Mouse (Mus musculus): ENCODE results near the gene Kdm1a.

Gene Kdm1a

DNA sequence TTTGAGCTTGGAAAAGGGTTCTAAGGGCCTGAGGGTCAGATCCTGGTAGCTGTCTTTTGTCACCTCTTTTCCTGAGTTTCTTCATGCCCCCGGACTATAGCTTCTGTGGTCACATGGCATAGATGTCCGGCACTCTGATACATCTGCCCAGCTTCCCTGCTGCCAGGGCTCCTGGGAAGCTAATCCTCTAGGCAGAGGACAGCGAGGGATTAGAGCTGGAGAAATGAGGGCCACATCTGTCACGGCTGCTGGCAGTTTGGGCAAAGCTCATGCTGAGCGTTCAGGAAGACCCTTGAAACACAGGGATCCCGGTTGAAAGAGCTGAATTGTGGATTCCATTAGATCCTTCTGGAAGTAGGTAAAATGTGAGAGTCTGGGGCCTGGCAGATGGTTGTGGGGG is 19.9 kb upstream of the Kdm1a start, which contains the start of gene Lactbl1:
Gene Lactbl1, plus strand, starts transcription at position 234 of the 400 bp plus-strand sequence.
- H3K36me3 ChIP-seq (ENCODE audit: control insufficient read depth, insufficient read depth, low read length, poor library complexity, severe bottlenecking) = no peaks in the 10 kb centered on the region
- no peak for DNase-seq (ENCODE audit: low read depth, low spot score)
- H3K27me3 ChIP-seq (ENCODE audit: control insufficient read depth, insufficient read depth, low read length, poor library complexity, severe bottlenecking) = no peaks in the 10 kb centered on the region

DNA sequence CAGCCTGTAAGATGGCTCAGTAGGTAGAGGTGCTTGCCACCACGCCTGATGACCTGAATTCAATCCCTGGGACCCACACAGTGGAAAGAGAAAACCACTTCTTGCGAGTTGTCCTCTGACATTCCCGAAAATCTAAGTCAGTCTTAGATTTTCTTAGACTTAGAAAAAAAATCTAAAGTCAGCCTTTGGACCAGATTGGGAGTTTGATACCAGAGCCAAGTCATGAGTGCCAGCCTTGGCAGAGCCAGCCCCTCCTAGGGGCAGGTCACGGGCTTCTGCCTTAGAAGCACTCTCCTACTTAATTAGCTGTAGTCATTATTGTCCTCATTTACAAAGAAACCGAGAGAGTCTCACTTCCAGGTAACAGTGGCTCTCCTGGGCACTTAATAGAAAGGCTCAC is 19.4 kb upstream of the Kdm1a start:
- Histone ChIP-seq H3K36me3 (ENCODE audit: control insufficient read depth, insufficient read depth, low read length, poor library complexity, severe bottlenecking) (no peaks in the 10 kb centered on the region), H3K27me3 (ENCODE audit: control insufficient read depth, insufficient read depth, low read length, poor library complexity, severe bottlenecking) (no peaks in the 10 kb centered on the region)
- DNase-seq (ENCODE audit: low read depth, low spot score) = no peak

DNA sequence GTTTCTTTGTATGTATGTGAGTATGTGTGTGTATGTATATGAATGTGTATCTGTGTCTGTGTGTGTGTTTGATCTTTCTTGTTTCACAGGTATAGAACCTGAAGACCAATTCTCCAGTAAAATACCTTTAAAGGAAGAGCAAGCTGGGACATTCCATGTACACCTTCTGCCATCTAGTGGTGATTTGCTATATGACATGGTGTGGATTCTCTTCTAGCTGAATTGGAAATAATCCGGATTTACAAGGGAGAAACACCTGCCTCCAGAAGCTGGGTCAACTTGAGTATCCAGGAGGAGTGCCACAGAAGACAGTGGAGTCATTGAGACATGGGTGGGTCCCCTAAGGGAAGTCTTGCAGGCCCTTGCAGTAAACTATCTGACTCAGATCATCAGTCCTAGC is 18.8 kb upstream of the Kdm1a start:
- no peaks in the 10 kb centered on the region for H3K27me3 ChIP-seq (ENCODE audit: control insufficient read depth, insufficient read depth, low read length, poor library complexity, severe bottlenecking)
- no peaks in the 10 kb centered on the region for H3K36me3 ChIP-seq (ENCODE audit: control insufficient read depth, insufficient read depth, low read length, poor library complexity, severe bottlenecking)
- peak; percentile 77 for DNase-seq (ENCODE audit: low read depth, low spot score)

DNA sequence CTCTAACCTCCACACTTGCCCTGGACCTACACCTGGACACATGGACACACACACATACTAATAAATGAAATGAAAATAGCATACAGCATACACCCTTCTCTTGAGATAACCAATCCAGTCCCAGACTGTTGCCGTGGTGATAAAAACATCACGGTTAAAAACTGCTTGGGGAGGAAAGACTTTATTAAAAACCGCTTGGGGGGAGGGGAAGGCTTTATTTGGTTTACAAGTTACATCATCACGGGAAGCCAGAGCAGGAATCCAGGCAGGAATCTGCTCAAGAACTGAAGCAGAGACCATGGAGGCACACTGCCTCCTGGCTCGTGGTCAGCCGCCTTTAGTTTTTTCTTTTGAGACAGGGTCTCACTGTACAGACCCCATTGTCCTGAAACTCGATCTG is 11.1 kb upstream of the Kdm1a start:
- no peak for DNase-seq (ENCODE audit: low read depth, low spot score)
- Histone ChIP-seq H3K27me3 (ENCODE audit: control insufficient read depth, insufficient read depth, low read length, poor library complexity, severe bottlenecking) (no peaks in the 10 kb centered on the region), H3K36me3 (ENCODE audit: control insufficient read depth, insufficient read depth, low read length, poor library complexity, severe bottlenecking) (no peaks in the 10 kb centered on the region)

DNA sequence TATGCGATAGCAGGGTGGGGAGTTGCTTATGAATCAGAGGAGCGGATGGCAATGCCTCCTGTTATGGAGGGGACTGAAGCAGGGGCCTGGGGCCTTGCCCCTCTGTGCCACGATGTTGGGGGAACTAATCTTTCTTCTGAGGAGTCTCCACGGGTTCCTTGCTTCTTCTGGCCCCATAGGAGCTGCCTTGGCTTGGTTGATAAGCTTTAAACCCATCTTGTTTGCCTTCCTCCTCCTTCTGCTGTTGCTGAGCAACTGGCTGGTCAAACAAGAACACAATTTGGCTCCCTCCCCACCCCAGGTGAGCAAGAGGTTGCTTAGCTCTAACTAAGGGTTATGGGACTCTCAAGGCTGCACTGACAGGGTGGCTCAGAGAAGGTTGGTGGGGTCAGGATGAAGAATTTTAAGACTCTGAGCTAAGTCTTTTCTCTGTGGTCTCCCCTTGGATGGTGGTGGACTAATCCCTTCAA is 7.9 kb upstream of the Kdm1a start, which contains the start of gene Tex46:
Gene Tex46, plus strand, starts transcription at position 51 of the 470 bp plus-strand sequence.
- no peaks in the 10 kb centered on the region for H3K27me3 ChIP-seq (ENCODE audit: control insufficient read depth, insufficient read depth, low read length, poor library complexity, severe bottlenecking)

DNA sequence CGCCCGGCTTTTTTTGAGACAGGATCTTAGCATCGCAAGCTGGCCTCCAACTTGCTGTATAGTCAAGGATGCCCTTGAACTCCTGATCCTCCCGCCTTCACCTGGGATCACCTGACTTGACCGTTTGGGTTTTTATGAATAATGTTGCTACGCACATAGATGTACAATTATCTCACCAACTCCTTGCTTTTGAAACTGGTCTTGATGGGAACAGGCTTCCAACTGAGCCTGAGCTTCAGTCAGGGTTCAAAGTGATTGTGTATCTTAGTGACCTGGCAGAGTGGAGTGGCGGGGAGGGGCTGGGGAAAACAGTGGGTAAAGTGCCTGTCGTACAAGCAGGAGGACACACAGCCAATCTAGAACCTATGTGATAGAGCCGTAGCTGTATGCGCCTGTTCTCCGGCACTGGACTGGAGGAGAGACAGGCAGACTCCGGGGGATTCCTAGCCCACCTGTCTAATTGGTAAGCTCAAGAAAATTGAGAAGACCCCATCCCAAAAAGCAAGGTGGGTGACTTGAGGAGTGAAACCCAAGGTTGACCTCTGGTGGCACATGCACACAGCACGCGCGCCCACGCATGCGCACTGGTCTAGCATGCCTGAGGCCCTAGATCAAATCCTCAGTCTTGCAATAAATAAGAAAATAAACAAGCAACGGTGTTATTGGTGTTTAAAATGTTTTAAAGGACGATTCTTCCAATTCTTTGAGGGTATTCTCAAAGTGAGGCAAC is 3.4 kb upstream of the Kdm1a start:
- H3K27me3 ChIP-seq (ENCODE audit: control insufficient read depth, insufficient read depth, low read length, poor library complexity, severe bottlenecking) = no peaks in the 10 kb centered on the region
- H3K36me3 ChIP-seq (ENCODE audit: control insufficient read depth, insufficient read depth, low read length, poor library complexity, severe bottlenecking) = no peaks in the 10 kb centered on the region
- DNase-seq (ENCODE audit: low read depth, low spot score) = no peak

More for the DNA sequence above, 7.9 kb upstream of the Kdm1a start, which contains the start of gene Tex46:
- H3K36me3 ChIP-seq (ENCODE audit: control insufficient read depth, insufficient read depth, low read length, poor library complexity, severe bottlenecking) = no peaks in the 10 kb centered on the region
- DNase-seq (ENCODE audit: low read depth, low spot score) = no peak

DNA sequence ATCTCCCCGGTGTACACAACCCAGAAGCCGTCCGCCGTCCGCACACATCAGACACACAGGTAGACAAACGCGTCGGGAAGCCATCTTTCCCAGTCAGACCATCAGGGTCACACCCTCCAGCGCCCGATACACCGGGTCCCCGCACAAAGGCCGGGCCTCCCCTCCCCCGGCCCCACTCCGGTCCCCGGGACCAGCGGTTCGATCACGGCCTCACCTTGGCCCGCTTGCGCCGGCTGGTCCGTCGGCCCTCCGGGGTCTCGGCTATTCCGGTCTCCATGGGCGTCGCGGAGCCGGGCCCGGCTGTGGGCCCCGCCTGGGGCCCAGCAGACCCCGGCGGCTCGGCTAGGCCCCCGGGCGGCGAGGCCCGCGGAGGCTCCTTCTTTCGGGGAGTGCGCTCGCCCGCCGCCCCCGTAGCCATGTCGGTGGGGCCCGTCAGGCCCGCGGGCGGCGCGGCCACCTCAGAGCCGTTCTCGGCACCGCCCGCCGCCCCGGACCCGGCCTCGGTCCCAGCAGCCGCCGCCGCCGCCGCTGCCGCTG is 437 bp downstream of the Kdm1a start:
- Histone ChIP-seq H3K27me3 (ENCODE audit: control insufficient read depth, insufficient read depth, low read length, poor library complexity, severe bottlenecking) (no peaks in the 10 kb centered on the region), H3K36me3 (ENCODE audit: control insufficient read depth, insufficient read depth, low read length, poor library complexity, severe bottlenecking) (no peaks in the 10 kb centered on the region)
- peak; percentile 50 for DNase-seq (ENCODE audit: low read depth, low spot score)

DNA sequence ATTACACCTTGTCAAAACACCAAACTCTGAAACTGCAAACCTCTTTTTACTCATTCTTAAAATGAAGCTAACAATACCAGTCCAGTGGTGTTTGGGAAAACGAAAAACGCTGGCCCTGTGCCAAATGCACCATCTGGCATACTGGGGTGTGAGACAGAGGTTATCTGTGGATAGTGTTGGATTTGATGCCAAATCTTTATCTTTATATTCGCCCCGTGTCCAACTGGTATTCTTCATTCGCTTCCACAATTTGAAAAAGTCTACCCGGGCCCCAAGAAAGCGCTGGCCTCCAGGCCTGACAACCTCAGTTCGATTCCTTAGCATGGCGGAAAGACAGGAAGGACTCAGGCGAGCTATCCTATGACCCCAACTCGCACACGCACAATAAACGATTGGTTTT is 1.0 kb downstream of the Kdm1a start:
- no peaks in the 10 kb centered on the region for H3K27me3 ChIP-seq (ENCODE audit: control insufficient read depth, insufficient read depth, low read length, poor library complexity, severe bottlenecking)
- H3K36me3 ChIP-seq (ENCODE audit: control insufficient read depth, insufficient read depth, low read length, poor library complexity, severe bottlenecking) = no peaks in the 10 kb centered on the region
- peak; percentile 20 for DNase-seq (ENCODE audit: low read depth, low spot score)

DNA sequence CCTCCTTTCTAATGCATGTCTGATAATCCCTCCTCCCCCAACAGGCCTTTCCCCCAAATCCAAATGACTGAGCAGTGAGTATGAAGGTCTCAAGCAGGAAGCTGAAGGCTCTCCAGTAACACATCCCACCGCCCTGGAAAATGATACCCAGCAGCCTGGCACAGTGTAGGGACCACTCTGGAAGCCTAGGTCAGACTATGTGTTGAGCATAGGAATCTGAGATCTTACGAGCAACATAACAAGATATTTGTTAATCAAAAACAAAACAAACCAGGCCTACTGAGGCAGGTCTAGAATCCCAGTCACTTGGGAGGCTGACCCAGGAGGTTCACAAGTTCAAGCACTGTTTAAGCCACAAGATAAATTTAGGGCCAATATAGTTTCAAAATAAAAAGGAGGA is 2.0 kb downstream of the Kdm1a start:
- no peak for DNase-seq (ENCODE audit: low read depth, low spot score)
- no peaks in the 10 kb centered on the region for H3K36me3 ChIP-seq (ENCODE audit: control insufficient read depth, insufficient read depth, low read length, poor library complexity, severe bottlenecking)
- no peaks in the 10 kb centered on the region for H3K27me3 ChIP-seq (ENCODE audit: control insufficient read depth, insufficient read depth, low read length, poor library complexity, severe bottlenecking)

DNA sequence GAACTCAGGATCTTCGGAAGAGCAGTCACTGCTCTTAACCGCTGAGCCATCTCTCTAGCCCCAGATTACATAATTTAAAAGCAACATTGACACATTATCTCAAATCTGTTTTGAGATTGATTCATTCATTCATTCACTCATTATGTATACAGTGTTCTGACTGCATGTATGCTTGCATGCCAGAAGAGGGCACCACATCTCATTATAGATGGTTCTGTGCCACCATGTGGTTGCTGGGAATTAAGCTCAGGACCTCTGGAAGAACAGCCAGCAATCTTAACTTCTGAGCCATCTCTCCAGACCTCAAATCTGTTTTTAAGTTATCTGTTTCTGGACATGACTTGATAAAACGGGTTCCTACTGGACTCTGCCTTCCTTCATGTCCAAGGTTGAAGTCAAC is 2.7 kb downstream of the Kdm1a start:
- peak; percentile 16 for DNase-seq (ENCODE audit: low read depth, low spot score)
- Histone ChIP-seq H3K36me3 (ENCODE audit: control insufficient read depth, insufficient read depth, low read length, poor library complexity, severe bottlenecking) (no peaks in the 10 kb centered on the region), H3K27me3 (ENCODE audit: control insufficient read depth, insufficient read depth, low read length, poor library complexity, severe bottlenecking) (no peaks in the 10 kb centered on the region)

DNA sequence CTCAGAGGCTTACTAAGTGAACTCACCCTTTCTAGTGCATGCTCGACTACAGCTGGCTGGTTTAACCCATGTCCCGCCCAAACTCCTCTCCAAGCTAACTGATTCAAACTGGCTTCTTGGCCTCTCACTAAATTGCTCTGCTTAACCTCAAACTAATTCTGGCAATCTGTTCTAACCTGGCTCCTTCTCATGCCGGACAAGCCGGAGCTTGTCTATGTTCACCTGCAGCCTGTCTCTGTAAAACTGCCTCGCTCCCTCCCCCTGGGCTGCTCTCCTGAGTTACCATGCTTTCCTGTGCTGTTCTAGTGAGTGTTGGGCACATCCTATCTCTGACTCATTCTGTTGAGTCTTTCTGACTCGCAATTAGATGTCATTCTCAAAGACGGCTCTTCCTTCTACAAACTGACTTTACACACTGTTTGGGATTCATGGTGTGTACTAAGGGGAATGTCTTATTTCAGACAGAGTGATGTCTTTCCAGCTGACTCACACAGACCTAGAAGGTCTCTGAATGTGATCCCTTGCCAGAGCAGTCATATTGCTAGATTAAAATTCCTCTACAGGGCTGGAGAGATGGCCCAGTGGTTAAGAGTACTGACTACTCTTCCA is 4.2 kb downstream of the Kdm1a start:
- no peak for DNase-seq (ENCODE audit: low read depth, low spot score)
- Histone ChIP-seq H3K27me3 (ENCODE audit: control insufficient read depth, insufficient read depth, low read length, poor library complexity, severe bottlenecking) (no peaks in the 10 kb centered on the region), H3K36me3 (ENCODE audit: control insufficient read depth, insufficient read depth, low read length, poor library complexity, severe bottlenecking) (no peaks in the 10 kb centered on the region)

DNA sequence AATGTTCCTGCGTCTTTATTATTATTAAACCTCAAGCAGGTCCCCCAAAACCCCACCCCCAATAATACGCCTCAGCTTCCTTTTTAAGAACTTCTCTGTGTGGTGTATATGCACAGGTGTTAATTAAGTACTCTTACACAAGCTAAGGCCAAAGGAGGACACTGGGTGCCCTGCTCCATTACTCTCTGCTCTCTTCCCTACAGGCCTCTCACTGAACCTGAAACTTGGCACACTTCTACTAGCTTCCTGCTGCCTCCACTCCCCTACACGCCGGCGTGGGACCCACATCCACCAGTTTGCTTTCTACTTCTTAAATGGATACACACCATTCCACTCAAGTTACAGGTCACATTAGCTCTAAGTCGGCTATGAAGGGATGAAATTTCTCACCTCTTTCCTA is 7.3 kb downstream of the Kdm1a start:
- Histone ChIP-seq H3K36me3 (ENCODE audit: control insufficient read depth, insufficient read depth, low read length, poor library complexity, severe bottlenecking) (no peaks in the 10 kb centered on the region), H3K27me3 (ENCODE audit: control insufficient read depth, insufficient read depth, low read length, poor library complexity, severe bottlenecking) (no peaks in the 10 kb centered on the region)
- DNase-seq (ENCODE audit: low read depth, low spot score) = no peak

DNA sequence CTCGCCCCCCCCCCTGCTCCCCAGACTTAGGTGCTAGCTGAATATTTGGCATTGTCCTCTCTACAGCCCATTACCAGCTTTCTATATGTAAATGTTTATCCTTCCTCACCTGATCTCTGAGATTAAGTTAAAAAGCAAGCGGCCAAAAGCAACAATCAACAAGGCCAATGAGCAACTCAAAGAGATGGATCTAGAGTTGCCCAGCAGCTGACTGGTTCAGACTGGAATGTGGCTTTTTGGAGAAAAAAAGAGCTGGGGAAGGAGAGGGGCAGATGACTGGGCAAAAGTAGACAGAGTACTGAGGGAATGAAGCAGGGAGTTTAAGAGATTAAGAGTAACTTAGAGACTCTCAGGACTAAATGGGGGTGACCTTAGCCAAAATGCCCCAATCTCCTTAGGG is 8.5 kb downstream of the Kdm1a start:
- Histone ChIP-seq H3K36me3 (ENCODE audit: control insufficient read depth, insufficient read depth, low read length, poor library complexity, severe bottlenecking) (no peaks in the 10 kb centered on the region), H3K27me3 (ENCODE audit: control insufficient read depth, insufficient read depth, low read length, poor library complexity, severe bottlenecking) (no peaks in the 10 kb centered on the region)
- DNase-seq (ENCODE audit: low read depth, low spot score) = no peak

DNA sequence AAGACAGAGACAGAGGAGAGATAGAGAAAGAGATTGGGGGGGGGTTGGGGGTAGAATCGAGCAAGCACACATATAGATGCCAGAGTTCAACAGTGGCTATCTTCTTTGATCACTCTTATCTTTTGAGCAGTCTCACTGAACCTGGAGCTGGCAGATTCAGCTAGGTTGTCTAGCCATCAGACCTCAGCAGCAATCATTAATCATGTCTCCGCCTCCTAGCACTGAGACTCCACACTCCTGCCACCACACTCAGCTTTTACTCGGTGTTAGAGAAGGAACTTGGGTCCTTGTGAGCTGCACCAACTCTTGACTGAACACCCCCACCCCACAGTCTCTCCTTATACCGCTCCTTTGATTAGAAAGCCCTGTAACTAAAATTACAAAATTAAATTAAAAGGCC is 10.4 kb downstream of the Kdm1a start:
- Histone ChIP-seq H3K27me3 (ENCODE audit: control insufficient read depth, insufficient read depth, low read length, poor library complexity, severe bottlenecking) (no peaks in the 10 kb centered on the region), H3K36me3 (ENCODE audit: control insufficient read depth, insufficient read depth, low read length, poor library complexity, severe bottlenecking) (no peaks in the 10 kb centered on the region)
- no peak for DNase-seq (ENCODE audit: low read depth, low spot score)

DNA sequence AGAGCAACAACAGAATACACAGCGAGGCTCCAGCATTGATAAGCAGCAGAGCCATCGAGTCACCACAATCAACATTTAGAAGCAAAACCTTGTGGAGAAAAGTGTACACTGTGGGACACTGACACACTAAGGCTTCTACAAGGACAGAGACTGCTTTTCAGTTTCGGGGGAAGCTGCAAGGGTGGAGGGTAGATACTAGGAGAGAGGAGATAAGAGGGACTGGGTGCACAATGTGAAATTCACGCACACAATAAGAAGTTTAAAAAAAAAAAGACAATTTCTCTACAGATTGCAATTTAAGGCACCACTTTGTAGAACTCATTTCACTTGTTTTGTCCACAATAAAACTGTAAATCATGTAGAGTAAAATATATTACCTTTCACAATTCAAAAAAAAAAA is 14.5 kb downstream of the Kdm1a start:
- no peak for DNase-seq (ENCODE audit: low read depth, low spot score)
- Histone ChIP-seq H3K36me3 (ENCODE audit: control insufficient read depth, insufficient read depth, low read length, poor library complexity, severe bottlenecking) (no peaks in the 10 kb centered on the region), H3K27me3 (ENCODE audit: control insufficient read depth, insufficient read depth, low read length, poor library complexity, severe bottlenecking) (no peaks in the 10 kb centered on the region)
